Mouse (Mus musculus): ENCODE data around the gene Tmem253. TPM values are rescaled to one million over a fixed set of nuclear protein-coding genes. Genes with fewer than 3 reads are reported as not detected.

Tmem253 gene
- total RNA-seq, 1 experiment from 2014 or later = not detected

DNA sequence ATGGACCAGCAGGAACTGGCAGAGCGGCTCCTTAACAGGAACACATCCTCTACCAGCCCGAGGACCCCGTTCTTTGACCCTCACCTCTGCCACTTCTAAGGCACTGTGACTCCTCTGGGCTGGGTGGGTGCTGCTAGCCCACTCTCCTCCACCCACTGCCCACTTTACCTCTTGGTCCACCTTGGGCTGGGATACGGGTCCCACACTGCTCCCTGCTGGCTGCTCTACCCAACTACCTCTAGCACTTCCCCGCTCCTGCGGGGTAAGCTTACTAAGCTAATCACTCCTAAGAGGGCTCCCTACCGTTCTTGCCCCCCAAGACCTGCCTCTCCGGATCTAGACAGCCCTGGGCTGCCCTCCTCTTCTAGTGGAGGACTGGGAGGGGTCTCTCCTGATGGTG lies 9.2 kb upstream of the Tmem253 start:
- ATAC-seq (replicated peaks; ENCODE audit: low read depth, poor library complexity, severe bottlenecking) = no peak

- ATAC-seq (replicated peaks; ENCODE audit: low read depth, poor library complexity, severe bottlenecking) = no peak
Measured at GRCm38 (mm10) chr14:52006771-52007170, 8.7 kb upstream of the Tmem253 start.

DNA sequence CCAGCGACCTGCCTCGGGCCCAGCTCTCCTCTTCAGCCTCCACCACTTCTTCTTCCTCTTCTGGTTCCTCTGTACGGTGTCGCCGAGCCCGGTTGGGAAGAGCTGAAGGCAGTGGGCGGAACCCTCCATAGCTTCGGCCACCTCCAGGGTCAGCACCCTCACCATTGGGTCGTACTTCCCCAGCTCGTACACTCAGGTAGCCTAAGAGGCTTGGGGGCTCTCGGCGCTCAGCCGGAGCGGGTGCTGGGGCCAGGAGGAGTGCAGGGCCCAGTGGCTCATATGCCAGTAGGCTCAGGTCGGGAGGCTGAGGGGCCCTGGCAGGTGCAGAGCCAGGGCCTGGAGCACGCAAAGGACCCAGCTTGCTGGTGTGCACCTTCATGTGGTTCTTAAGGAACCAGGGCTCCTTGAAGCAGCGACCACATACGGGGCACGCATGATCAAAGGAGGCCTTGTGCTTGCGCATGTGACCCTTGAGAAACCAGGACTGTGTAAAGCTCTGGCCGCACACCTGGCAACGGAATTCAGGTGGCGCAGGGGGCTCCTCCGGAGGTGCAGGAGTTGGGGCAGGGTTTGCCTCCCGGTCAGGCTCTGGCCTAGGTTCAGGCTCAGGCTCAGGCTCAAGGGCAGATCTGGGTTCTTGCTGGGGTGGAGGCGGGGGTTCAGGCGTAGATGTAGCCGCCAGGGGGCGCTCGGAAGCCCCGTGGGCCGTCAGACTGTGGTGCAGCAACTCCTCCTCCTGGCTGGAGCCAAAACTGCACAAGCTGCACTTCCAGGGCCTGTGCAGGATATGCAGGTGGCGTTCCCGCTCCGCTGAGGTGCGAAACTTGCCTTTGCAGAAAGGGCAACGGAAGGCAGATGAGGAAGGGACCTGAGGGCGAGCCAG lies 6.9 kb upstream of the Tmem253 start:
- peak; percentile 85 for ATAC-seq (replicated peaks; ENCODE audit: low read depth, poor library complexity, severe bottlenecking)

DNA sequence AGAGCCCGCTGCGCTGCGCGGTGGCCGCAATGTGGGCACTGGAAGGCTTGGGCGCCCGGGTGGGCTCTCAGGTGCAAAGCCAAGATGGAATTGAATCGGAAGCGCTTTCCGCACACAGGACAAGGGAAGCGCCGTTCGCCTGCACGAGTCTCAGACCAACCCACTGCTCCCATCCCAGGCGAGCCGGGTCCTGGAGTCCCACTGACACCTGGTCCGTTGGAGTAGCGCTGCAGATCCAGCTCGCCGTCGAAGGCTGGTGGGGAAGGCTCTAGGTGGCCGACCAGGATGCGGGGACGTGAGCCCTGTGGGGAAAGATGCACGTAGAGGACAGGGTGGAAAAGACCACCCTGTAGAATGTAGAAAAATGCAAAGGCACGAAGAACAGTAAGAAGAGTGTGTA lies 6.1 kb upstream of the Tmem253 start:
- no peak for ATAC-seq (replicated peaks; ENCODE audit: low read depth, poor library complexity, severe bottlenecking)

DNA sequence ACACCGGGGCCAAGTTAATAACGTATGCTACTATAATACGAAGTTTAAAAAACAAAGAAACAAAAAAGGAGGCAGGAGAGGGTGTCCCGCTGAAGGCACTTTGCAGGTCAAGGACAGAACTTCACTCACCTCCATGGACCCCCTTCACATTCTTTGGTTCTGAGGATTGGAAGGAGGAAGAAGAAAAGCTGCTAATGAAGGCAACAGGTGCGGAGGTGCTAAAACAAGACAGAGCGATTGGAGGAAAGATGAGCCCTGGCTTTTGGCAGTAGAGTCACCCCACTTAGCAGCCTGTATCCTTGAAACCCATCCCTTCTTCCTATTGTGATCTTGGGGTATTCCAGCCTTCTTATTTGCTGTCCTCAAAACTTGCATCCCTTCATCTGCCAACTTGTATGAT lies 5.6 kb upstream of the Tmem253 start:
- ATAC-seq (replicated peaks; ENCODE audit: low read depth, poor library complexity, severe bottlenecking) = no peak

- ATAC-seq (replicated peaks; ENCODE audit: low read depth, poor library complexity, severe bottlenecking) = no peak
Measured at GRCm38 (mm10) chr14:52010446-52011111, 4.9 kb upstream of the Tmem253 start.

- ATAC-seq (replicated peaks; ENCODE audit: low read depth, poor library complexity, severe bottlenecking) = no peak
Measured at GRCm38 (mm10) chr14:52011683-52012082, 3.8 kb upstream of the Tmem253 start.

DNA sequence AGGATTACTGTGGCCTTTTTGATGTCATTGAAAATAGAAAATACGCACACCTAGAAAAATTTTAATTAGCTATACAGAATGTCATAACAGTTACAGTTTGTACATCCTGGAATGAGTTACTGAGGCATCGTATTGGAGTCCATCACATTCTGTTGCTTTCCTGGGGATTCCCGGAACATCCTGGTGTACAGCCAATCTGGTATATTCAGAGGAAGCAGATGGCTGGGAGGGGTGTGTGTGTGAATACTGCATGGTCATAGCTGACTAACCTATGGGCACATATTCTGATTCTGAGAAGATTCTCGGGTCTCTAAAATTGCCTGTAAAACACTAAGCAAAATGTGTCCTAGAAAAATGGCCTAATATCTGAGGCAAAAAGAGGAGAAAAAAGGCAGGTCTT lies 3.4 kb upstream of the Tmem253 start:
- ATAC-seq (replicated peaks; ENCODE audit: low read depth, poor library complexity, severe bottlenecking) = no peak

DNA sequence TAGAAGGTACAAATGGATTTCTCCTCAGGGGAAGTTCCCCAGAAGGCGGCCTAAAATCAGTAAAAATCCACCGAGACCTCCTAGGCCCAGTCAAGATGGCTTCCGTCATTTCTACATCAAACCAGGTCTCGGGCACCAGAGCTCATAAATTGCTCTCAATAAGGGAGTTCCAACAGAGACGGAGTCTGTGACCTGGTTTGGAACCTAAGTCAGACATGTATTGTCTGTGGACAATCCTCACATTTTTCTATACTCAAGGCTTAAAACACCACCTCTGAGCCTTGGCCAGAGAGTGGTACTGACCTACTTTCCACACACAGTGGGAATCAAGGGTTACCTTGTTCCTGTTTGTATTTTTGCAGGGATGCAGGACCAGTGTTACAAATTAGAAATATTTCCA lies 2.9 kb upstream of the Tmem253 start:
- ATAC-seq (replicated peaks; ENCODE audit: low read depth, poor library complexity, severe bottlenecking) = no peak

GRCm38 (mm10) chr14:52013021-52013610 lies 2.3 kb upstream of the Tmem253 start:
- no peak for ATAC-seq (replicated peaks; ENCODE audit: low read depth, poor library complexity, severe bottlenecking)

GRCm38 (mm10) chr14:52013771-52014219 lies 1.7 kb upstream of the Tmem253 start:
- no peak for ATAC-seq (replicated peaks; ENCODE audit: low read depth, poor library complexity, severe bottlenecking)

- no peak for ATAC-seq (replicated peaks; ENCODE audit: low read depth, poor library complexity, severe bottlenecking)
Measured at GRCm38 (mm10) chr14:52014271-52014760, 1.1 kb upstream of the Tmem253 start.

DNA sequence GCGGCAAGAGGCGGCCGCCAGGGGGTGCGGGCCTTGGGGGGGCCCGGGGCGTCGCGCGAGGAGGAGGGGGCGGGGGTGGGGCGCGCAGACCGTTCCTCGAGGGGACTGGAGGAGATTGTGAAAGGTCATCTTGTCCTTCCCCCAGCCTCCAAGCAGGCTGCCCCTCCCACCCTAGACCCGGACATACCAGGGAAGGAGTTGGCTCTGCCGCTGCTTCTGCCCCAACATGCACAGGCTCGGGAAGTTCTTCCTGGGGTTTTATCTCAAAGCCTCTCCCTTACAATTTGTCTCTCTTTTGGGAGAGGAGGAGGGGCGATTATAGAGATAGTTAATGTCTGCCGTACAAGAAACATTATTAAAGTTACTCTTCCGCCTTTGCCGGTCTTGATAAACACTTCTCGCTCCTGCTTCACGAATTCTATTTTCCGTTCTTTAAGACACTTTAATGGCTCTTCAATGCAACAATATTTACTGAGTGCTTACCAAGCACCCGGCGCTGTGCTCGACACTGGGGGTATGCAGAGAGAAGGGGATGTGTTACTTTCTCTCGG lies 622 bp upstream of the Tmem253 start:
- ATAC-seq (replicated peaks; ENCODE audit: low read depth, poor library complexity, severe bottlenecking) = peak; percentile 61

- no peak for ATAC-seq (replicated peaks; ENCODE audit: low read depth, poor library complexity, severe bottlenecking)
Measured at GRCm38 (mm10) chr14:52016625-52017405, 1.4 kb downstream of the Tmem253 start.

DNA sequence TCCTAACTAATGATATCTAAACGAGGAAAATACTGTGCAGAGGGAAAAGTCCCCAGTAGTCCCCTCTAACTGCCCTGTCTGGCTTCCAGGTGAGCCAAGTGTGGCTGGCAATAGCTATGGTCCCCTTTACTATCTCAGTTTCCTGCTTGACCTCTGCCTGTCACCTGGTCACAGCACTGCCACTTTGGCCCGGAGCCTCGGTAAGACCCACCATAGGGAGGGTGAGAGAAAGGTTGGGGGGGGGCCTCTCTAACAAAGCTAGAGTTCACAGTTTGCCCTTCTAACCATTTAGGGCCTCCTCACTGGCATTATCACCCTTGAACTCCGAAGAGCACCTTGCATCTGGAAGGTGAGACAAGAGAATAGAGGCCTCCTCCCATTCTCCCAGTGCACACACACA lies 2.2 kb downstream of the Tmem253 start:
- no peak for ATAC-seq (replicated peaks; ENCODE audit: low read depth, poor library complexity, severe bottlenecking)

DNA sequence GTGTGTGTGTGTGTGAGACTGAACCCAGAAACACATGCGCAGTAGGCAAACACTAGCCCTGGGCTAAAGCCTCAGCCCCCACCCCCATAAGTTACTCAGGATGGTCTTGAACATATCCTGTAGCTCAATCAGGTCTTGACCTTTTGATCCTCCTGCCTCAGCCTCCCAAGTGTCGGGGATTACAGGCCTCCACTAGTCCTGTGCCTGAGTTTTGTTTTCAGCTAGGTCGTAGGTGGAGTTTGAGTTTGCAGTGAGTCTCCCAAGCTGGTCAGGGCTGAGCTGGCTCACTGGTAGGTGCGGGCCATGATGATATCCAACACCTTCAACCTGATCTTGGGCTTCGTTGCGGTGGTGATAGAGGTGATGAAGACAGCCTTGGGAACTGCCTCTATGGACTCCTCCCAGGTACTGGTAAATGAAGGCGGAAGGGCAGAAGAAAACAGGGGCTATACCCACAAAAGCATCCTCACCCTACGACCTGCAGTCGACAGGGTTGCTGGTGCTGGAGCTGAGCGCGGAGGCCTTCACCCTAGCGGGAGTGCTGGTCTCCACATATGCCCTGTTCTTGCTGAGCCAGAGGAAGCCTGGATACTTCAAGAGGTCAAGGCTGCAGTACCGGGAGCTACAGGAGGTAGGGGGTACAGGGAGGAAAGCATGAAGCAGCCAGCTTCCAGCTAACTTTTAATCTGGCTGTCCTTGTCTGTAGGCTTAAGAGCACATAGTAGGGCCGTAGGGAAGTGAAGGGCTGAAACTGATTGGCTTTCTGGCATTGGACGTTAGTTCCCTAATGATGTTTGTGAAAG lies 3.0 kb downstream of the Tmem253 start:
- ATAC-seq (replicated peaks; ENCODE audit: low read depth, poor library complexity, severe bottlenecking) = no peak

DNA sequence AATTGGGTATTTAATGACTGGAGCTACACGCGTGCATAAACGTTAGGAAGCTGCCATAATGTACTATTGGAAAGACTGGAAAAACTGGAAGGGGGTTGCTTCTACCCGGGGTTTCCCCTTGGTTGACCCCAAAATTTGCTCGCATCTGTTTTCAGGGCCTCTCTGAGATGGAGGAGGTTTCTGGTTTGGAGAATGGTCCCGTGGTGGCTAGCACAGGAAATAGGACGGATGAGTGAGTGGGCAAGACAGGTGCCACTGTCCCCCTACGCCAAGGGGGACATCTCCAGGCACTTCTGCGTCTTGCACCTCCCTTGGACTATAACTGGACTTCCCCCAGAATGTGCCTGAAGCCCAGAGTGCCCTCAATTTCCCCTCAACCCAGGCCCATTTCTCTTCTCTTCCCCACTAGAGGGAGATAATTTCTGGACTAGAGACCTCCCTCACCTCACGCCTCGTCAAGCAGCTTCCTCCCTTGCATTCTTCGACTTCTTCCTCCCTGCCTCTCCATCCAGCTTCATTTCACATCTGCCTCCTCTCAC lies 3.7 kb downstream of the Tmem253 start:
- peak; percentile 41 for ATAC-seq (replicated peaks; ENCODE audit: low read depth, poor library complexity, severe bottlenecking)

- peak; percentile 65 for ATAC-seq (replicated peaks; ENCODE audit: low read depth, poor library complexity, severe bottlenecking)
Measured at GRCm38 (mm10) chr14:52019590-52020340, 4.3 kb downstream of the Tmem253 start.
